Mouse (Mus musculus): ENCODE measurements around the gene Kif5c.

Kif5c gene

DNA sequence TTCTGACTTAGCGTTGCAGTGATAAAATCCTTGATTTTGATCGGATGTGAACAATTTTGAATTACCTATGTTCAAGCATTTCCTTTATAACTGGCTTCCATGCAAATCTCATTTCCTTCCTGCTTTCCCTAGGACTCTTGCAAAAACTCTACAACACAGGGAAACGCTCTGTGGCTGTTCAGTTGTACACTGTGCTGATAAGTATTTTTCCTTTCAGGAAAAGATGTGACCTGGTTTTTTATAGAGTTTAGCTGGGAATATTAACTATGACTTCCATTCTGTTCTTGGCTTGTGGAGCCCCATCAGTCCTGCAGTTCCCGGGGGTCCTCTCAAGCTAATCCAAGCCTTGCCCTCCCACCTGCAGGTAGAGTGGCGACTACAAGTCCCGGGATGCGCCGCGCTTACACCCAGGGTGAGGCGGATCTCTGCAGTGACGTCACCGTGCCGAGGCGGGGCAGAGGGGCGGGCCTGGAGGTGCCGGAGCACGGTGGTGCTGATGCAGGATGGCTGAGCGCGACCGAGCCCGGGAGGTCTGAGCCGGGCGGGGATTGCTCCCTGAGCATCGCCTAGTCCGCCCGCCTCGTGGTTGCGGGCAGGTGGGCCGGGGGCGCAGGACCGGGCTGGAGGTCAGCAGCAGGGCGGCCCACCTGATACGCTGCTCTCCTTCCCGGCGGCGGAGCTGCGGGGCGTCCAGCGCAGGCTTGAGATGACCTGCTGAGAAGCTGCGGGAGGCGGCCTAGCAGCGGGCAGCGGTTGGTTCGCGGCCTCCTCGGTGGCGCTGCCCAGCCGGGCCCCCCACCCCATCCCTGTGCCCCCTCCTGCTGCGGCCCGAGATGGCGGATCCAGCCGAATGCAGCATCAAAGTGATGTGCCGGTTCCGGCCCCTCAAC is at the start of gene Kif5c:
Gene Kif5c, plus strand, starts transcription at position 470 of the 890 bp plus-strand sequence.
- peak; percentile 83 for DNase-seq (ENCODE audit: low read depth, low spot score)

DNA sequence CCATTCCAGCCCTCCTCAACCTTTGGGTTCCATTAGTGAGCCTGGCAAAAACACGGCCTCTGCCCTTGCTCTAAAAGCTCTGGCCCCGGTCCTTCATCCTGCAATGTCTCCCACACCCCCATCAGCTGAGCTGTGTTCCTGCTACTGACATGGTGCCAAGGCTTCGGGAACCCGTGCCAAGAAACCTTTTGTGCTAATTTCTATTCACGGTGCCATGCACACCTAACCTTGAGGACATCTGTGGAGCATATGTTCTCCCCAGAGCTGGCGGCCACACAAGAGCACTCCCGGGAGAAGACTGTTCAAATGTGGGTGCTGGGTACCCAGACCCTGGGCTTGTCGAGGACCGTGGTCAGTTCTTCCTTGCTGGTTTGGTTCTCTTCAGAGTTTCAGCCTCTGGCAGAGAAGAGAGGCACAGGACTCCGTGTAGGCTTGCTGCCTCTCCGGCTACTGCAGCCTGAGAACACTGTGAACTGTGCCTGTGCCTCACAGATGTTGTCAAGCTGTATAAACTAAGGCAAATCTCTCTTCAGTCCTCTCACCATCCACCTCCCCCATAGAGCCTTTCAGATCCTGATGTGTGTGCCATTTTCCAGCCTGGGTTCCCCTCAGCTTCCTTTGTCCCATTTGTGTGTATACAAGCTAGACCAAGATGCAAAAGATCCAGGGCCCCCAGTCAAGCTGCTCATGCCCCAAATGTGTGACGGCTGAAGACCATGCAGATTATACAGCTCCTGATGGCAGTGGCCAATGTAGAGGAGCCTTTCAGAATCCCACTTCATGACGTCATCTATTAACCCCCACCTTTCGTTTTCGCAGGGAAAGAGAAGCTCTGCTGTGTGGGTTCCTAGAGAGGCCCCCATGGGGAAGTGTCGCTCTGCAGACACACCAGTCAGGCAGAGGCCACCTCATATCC is 49.0 kb upstream of the Kif5c start:
- no peak for DNase-seq (ENCODE audit: low read depth, low spot score)

DNA sequence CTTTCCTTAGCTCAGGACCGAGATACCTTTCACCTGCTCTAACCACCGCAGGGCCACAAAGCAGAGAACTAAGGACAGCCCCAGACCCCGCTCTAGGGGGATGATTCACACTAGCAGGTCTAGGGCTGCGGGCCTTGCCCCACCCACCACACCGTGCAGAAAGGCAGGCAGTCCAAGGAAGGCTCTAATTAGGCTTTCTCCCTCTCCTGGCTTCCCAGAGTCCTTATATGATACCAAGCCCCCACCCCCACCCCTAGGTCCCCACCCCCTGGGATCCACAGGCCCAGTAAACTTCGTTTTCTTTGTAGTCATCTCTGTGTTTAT is 48.4 kb upstream of the Kif5c start:
- DNase-seq (ENCODE audit: low read depth, low spot score) = no peak

- DNase-seq (ENCODE audit: low read depth, low spot score) = no peak
These were observed 47.8 kb upstream of the Kif5c start for GRCm38 (mm10) chr2:49571159-49571920.

- peak; percentile 90 for DNase-seq (ENCODE audit: low read depth, low spot score)
These were observed 46.9 kb upstream of the Kif5c start for GRCm38 (mm10) chr2:49572111-49572642.

DNA sequence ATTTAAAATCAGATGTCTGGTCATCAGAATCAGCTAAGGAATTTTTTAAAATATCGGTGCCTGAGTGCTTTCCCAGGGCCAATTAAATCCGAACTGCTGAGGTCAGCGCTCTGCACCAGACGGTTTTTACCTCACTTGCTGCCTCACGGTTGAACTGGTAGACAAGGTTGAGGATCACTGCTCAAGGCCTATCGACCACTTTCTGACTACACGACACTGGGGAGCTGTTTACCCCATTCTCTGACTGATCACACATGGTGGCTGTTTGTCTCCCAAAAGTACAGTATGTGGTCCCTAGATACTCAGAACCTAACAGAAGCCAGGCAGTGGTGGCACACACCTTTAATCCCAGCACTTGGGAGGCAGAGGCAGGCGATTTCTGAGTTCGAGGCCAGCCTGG is 46.4 kb upstream of the Kif5c start:
- no peak for DNase-seq (ENCODE audit: low read depth, low spot score)

DNA sequence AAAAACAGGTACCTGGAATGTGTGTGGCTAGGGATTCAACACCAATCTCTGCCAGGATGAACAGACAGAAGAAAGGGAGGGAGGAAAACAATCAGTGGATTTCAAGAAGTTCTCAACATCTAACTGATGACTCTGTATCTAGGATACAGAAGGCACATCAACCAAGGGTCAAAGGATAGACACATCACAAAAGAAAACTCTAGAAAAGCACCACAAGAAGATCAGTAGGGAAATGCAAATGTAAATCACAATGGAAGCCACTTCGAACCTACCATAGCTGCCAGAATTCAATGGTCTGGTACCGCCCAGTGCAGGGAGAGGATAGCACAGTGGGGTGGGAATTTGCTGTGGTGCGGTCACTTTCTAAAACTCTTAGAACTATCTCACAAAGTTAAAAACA is 45.8 kb upstream of the Kif5c start:
- DNase-seq (ENCODE audit: low read depth, low spot score) = no peak

- no peak for DNase-seq (ENCODE audit: low read depth, low spot score)
These were observed 38.5 kb upstream of the Kif5c start for GRCm38 (mm10) chr2:49580585-49580984.

- DNase-seq (ENCODE audit: low read depth, low spot score) = no peak
These were observed 36.6 kb upstream of the Kif5c start for GRCm38 (mm10) chr2:49582546-49582945.

- DNase-seq (ENCODE audit: low read depth, low spot score) = no peak
These were observed 35.8 kb upstream of the Kif5c start for GRCm38 (mm10) chr2:49583311-49583710.

DNA sequence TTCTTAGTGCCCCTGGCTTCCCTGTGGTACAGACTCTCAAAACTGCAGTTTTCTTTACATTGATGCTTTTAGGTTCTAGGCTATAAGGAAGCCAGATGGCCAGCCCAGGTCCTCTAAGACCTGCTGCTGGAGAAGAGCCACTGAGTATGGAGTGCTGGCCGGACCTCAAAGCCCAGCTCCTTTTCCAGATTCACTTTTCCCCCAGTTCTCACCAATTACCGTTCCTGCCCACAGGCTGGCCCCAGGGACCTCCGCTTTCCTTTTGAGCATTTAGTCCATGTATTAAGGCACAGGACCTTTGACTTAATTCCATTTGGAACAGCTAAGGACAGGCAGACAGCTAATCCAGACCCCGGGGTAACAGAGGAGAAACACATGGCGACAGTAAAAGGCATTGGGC is 28.6 kb upstream of the Kif5c start:
- no peak for DNase-seq (ENCODE audit: low read depth, low spot score)

- DNase-seq (ENCODE audit: low read depth, low spot score) = no peak
These were observed 26.2 kb upstream of the Kif5c start for GRCm38 (mm10) chr2:49592926-49593325.

DNA sequence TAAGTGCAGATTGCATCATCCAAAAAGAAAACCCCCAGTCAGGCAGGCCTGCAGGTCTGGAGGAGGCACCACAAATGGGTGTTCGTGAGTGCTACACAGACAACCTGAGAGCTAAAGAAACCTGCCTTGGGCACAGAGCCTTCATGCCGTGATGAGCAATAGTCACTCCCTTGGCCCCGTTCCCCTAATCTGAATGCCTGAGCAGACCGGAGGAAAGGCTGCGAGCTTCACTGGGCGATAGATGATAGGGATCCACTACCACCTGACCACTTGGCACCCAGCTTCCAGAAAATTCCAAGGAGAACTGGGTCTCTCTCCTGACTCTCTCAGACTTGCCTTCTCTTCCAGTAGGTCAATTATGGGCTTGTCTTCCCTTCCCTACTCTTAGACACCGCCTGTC is 24.2 kb upstream of the Kif5c start:
- DNase-seq (ENCODE audit: low read depth, low spot score) = no peak

GRCm38 (mm10) chr2:49596318-49596717 is 22.8 kb upstream of the Kif5c start:
- DNase-seq (ENCODE audit: low read depth, low spot score) = no peak

DNA sequence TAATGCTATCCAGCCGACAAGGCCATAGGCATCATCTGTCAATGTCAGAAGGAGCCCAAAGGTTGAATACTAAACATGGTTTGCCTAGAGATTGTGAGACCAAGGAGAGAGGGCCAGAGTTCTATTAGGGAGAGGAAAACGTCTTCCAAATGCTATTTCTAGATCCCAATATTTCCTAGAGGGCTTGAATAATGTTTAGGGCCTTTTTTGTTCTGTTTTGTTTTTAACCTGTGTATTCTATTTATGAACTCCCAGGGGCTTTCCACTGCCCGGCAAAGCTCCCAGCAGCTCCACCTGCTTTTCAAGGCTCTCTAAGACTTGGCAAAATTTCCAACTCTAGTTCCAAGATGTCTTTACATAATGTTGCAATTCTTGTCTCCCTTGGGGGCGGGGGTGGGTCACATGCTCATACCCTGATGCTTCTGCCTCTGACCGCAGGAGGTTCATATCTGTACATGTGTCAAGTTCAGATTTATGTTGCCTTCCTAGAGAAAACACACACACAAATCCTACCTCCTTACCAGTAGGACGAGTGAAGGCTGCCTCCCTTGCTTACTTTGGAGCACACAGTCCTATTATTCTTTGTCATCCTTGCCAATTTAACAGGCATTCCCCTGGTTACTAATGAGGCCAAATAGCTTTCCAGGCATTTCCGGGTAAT is 18.9 kb upstream of the Kif5c start:
- no peak for DNase-seq (ENCODE audit: low read depth, low spot score)

DNA sequence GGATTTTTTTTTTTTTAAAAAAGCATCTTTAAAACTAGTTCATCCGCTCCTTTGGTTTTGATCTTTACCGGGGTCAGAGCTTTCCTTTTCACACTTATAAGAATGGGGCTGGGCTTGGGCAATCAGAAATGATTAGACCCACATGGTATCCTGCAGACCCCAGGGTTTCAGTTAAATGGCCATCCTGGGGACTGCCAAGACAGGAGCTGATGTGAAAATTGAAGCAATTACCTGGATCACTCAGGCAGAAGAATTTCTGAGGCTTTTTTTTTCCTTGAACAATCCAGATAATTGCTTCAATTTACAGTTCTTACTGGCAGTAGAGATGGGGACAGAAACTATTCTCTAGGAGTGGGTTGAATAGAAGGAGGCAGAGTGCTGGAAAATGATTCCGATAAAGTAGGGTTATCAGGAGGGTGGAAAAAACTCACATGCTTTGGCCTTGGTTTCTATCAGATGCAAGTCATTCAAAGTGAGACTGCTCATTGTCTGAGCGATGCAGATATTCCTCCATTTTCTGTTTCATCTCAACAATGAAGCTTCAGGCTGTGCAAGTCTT is 16.2 kb upstream of the Kif5c start:
- DNase-seq (ENCODE audit: low read depth, low spot score) = no peak

- no peak for DNase-seq (ENCODE audit: low read depth, low spot score)
These were observed 9.5 kb upstream of the Kif5c start for GRCm38 (mm10) chr2:49609611-49610010.

GRCm38 (mm10) chr2:49616765-49617164 is 2.3 kb upstream of the Kif5c start:
- no peak for DNase-seq (ENCODE audit: low read depth, low spot score)

DNA sequence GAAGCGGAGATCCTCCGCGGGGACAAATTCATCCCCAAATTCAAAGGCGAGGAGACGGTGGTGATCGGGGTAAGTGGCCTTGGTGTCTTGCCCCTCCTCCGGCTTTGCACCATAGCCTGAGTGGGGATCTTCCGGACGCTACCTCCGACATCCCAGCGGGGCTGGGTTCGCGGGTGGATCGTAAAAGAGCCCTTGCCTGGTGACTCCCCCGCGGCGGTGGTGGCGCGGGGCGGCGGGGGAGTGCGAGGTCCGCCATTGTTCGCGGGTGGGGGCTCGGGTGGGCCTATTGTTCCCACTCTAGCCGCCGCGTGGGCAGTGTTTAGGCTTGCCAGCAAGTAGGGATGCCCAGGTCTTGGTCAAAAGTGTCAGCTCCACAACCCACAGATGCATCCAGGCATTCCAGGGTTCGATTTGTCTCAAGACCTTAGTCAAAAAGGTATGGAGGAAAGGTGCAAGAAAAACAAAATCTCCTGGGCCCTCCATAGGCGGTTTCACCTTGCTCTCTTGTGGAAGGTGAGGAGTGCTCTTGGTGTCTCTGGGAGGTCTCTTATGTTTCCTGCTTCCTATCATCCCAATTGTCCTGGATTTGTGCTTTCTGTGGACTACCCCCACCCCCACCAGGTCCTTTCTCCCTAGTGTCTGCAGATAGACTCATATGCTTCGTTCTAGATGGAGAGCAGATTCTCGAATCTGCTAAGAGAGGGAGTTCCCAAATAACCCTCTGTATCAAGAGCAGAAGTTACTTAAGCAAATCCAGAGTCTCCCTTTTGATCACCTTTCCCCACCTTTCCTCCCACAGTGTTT is 823 bp downstream of the Kif5c start:
- no peak for DNase-seq (ENCODE audit: low read depth, low spot score)

DNA sequence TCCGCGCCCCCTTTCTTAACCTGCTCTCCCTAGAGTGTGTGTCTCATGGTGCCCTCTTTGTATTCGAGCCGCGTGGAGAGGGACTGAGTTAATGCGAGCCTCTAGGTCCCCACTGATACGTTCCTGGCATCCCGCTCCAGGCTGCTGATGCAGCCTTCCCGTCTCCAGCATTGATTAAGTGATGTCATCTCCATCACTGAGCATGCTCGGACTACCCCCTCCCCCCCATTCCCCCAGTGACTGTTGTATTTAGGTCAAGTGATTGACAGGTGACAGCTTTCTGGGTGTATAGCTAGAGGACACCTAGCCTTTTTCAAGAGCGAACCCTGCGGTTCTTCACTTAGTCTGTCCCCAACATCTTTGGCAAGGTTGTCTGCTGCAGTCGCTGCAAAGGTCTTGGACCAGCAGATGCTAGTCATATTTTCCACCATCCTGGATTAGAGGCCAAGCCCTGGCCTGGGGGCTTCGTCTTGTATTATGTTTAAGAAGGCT is 1.6 kb downstream of the Kif5c start:
- no peak for DNase-seq (ENCODE audit: low read depth, low spot score)
